Mouse (Mus musculus) testis, adult 2 months (tissue): ENCODE data around the gene Tor1aip2.

Experiments
- CTCF ChIP-seq: fragments of 200-500 bp; IDR thresholded peaks from 2 replicates; pipeline ENCODE4 v1.5.1; 2012; ENCODE audit warnings: low read depth, mild to moderate bottlenecking, inconsistent platforms, low read length, moderate library complexity; ENCODE audit not compliant: control insufficient read depth, insufficient read depth, insufficient replicate concordance
- POLR2A ChIP-seq: fragments of 200-500 bp; IDR thresholded peaks from 2 replicates; pipeline ENCODE4 v1.6.1; 2012; ENCODE audit warnings: low read depth, mild to moderate bottlenecking, inconsistent platforms, low read length, moderate library complexity; ENCODE audit not compliant: control insufficient read depth

DNA sequence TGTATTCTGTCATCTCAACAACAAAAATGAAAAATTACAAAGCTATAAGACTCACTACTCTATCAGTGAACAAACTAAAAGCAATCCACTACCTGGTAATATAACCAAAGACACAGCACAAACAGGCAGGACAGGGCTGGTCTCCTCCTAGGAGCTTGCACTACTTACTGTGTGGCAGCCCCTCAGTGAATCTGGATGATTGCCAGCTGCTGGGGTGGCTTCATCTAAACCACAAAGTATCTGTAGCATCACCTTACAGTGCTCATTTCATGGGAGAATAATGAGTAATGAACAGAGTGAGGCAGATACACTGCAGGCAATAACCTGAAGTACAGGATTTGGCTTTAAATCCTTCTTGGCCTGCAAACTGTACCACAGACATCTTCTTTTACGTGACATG, 15.4 kb upstream of the Tor1aip2 start:
- no peak for TF ChIP-seq POLR2A
- no peak for TF ChIP-seq CTCF
